Mouse (Mus musculus) spleen, adult 12 weeks (tissue): ENCODE data around the gene Qsox2.

Experiments used
- DNase-seq: peaks from one replicate; pipeline ENCODE4 v3.0.0; 2022; ENCODE audit warnings: low spot score

Gene Qsox2

DNA sequence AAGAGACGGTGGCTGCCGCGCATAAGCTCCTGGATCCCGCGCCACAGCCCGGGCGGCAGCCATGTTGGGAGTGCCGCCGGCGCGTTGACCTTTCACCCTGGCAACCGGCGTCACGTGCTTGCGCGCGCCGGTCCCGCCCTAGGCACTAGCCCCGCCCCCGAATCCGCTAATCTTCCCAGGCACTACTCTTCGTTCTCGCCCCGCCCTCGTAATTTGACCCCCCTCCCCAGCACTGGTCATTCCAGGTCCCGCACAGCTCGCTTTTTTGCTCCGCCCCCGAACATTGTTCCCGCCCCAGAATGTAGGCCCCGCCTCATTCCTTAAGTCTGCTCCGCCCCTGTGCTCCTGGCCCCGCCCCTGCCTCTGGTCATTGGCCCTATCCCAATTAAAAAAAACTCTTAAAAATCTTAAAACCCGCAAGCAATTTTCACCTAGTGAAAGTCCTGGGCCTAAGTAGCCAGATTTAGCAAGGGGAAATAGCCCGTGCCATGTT lies at the start of gene Qsox2:
Qsox2 (minus strand) TSS at position 236 of the 493 bp plus-strand sequence.
- DNase-seq = peak; percentile 73

DNA sequence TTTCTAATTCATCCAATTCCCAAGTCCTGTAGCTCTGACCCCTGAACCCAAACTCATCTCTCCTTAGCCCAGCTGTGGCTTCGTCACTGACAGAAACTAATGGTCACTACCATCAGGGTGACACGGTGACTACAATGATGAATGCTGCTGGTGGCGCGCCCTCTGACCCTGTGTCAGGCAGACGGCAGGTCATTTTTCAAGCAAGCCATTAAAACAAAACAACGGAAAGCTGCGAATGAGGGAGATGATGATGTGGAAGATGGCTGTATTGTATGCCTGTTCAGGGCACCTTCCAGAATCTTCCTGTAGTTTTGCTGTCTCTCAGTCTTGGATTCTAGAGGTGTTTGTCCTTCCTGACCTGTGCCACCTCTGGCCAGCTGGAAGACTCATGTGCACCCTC lies 49.1 kb upstream of the Qsox2 start:
- DNase-seq = no peak

GRCm38 (mm10) chr2:26285804-26286203 lies 48.5 kb upstream of the Qsox2 start:
- DNase-seq = no peak

GRCm38 (mm10) chr2:26280594-26280993 lies 43.3 kb upstream of the Qsox2 start:
- no peak for DNase-seq

GRCm38 (mm10) chr2:26279712-26280111 lies 42.4 kb upstream of the Qsox2 start:
- DNase-seq = no peak

DNA sequence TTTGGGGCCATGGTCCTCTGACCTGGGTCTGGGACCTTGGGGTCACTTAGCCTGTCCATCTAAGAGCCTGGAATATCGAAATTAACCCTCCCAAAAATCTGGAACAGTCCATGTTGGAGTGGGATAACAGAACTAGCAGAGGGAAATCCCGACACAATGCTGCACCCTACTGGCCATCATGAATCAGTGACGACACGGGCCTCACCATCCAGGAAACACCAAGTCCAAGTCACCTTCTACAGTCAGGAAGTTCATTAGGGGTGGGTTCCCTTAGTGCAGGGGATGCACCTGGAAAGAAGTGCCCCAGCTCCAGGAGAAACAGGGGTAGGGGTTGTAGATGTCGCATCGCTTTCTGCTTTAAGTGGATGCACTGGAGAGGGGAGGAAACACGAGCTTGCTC lies 36.3 kb upstream of the Qsox2 start:
- no peak for DNase-seq

DNA sequence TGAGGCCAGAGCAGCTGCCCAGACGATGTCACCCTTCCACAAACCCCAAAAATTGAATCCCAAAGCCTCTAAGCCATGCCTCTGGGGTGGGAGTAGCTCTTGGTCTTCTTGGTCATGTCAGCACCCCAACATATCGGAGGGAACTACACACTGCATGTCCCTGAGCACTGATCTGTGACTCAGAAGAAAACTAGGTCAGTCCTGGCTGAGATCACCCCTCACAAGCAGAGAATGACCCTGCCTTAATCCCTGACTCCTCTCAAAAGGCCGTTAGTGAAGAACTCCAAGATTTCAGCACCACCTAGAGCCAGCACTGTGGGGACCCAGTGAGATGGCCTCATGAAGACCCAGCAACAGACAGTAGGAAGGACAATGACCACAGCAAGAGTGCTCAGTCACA lies 30.9 kb upstream of the Qsox2 start:
- DNase-seq = no peak

DNA sequence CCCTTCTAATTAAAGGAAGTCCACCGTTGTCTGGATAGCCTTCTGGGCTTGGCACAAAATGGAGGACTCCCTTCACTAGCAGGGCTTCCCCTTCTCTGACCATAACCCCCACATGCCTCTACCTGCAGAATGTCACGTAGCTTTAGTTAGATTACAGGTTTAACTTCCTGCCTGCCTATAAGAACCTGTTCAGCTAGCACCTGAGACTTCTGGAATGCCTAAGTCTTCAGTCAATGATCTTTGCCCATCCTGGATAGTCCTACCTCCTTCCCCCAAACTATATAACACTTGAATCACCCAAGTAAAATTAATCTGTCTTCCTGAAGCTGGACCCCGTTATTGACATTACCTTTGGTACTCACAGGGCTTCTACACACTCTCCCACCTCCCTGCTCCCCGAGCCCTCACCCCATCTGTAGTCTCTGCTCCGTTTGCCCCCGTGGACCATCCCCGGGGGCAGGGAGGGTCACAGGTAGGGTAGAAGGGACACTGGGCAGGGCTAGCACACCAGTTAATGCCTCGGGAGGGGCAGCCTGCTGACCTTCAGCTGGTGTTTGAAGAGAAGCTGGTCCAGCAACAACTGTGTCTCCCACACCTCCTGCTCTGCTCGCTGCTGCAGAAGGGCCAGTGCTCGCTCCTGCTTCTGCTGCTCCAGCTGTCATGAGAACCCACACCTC lies 28.9 kb upstream of the Qsox2 start:
- DNase-seq = no peak

GRCm38 (mm10) chr2:26265095-26265494 lies 27.8 kb upstream of the Qsox2 start:
- no peak for DNase-seq

DNA sequence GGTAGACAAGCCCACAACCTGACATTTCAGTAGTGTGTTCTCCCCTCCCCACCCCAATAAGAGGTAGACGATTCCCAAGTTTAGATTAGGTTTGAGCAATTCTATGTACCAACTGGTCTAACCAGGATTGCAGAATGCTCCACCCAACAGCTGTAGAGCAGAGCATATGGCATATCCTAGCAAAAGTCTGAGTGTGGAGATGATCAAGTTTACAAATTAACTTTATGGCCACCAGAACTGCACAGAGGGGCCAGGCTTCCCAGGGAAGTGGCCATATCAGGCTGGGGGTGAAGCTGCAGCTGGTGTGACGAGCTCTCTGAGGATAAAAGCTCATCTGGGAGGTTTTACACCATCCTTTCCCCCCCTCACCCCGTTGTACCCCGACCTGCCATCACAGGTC lies 27.3 kb upstream of the Qsox2 start:
- DNase-seq = no peak

- DNase-seq = no peak
Measured at GRCm38 (mm10) chr2:26257315-26258096, 20.2 kb upstream of the Qsox2 start.

GRCm38 (mm10) chr2:26254816-26255215 lies 17.5 kb upstream of the Qsox2 start:
- DNase-seq = no peak

GRCm38 (mm10) chr2:26252514-26253206 lies 15.3 kb upstream of the Qsox2 start:
- no peak for DNase-seq

GRCm38 (mm10) chr2:26247531-26247930 lies 10.2 kb upstream of the Qsox2 start:
- no peak for DNase-seq

GRCm38 (mm10) chr2:26240841-26241240 lies 3.5 kb upstream of the Qsox2 start:
- no peak for DNase-seq

- DNase-seq = no peak
Measured at GRCm38 (mm10) chr2:26240330-26240729, 3.0 kb upstream of the Qsox2 start.

GRCm38 (mm10) chr2:26236681-26237289 lies 540 bp downstream of the Qsox2 start:
- DNase-seq = no peak

- no peak for DNase-seq
Measured at GRCm38 (mm10) chr2:26234771-26235170, 2.6 kb downstream of the Qsox2 start.

DNA sequence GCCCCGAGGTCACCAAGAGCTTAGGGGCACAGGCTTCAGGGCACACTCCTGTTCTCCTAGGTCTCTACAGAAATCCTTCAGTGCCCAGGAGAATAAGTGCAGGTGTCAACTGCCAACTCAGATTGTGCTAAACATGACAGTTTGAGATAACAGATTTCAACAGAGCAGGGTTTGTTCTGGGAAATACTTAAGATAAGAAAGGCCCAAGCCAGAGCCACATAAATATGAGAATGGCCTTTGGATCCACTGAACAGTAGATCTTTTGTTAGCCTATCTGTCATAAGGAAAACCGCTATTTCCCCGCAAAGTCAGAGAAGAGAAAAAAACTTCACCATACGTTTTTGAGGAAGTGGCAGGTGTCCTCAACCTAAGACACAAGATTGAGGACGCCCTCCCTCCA lies 3.1 kb downstream of the Qsox2 start:
- no peak for DNase-seq

GRCm38 (mm10) chr2:26231366-26231765 lies 6.0 kb downstream of the Qsox2 start:
- DNase-seq = no peak

DNA sequence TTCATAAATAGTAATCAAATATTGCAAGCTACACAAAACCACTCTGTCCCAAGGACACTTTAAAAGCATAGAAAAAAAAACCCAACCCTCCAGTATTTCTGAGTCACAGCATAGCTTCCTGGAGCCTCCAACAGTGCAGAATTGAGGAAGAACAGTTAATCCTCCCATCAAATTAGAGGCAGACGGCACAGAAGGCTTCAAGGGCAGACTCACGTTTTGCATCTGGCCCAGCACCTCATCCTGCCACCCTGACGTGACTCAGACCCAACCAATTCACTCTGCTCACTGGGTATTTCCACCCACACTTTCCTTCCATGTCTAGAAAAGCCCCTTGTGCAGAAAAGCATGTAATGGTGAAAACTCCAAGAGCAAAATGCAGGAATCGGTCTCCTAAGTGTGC lies 7.1 kb downstream of the Qsox2 start:
- DNase-seq = no peak

GRCm38 (mm10) chr2:26227788-26228187 lies 9.5 kb downstream of the Qsox2 start:
- no peak for DNase-seq
